Mouse (Mus musculus): ENCODE results near the gene Clec4g.

DNA sequence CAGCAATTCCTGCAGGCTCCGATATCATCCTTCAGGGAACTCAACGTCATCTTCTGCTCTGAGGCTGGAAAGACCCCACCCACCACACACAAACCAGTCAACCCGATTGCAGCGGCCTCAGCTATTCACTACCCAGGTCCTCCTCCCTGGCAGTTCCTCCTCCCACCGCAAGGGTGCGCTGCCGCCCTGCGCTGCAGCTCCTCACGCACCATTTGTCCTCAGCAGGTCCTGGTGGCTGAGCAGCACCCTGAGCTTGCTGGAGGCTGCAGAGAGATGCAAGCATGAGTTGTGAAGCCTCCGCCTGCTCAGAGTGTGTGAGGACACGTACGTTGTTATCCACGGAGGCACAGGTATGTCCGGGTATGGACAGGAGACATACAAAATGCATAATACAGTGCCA, 1.9 kb downstream of the Clec4g start:
- TF ChIP-seq POLR2A (IDR thresholded peaks at IDR 0.05; ENCODE audit: borderline replicate concordance, insufficient read depth, low read length) (no peak), CTCF (IDR thresholded peaks at IDR 0.05; ENCODE audit: borderline replicate concordance, insufficient read depth, low read depth, low read length) (peak; percentile 82)

Data from cerebellum, adult 2 months (tissue).